Mouse (Mus musculus) heart, adult 2 months (tissue): ENCODE measurements around the gene Art3. TPM values are rescaled to one million over a fixed set of nuclear protein-coding genes. Genes with fewer than 3 reads are reported as not detected.

ENCODE experiments used
- DNase-seq, 2 experiments: peaks; one replicate each; pipeline ENCODE4 v3.0.0; 2021
- H3K27ac ChIP-seq: fragments of 200-600 bp; 2 replicates; pipeline ENCODE4 v1.8.1; 2022
- H3K27me3 ChIP-seq: fragments of 200-500 bp; 2 replicates; pipeline ENCODE4 v1.6.1; 2012; ENCODE audit warnings: mild to moderate bottlenecking, low read length, inconsistent platforms, mixed read lengths; ENCODE audit not compliant: control insufficient read depth, insufficient read depth
- H3K36me3 ChIP-seq: fragments of 200-500 bp; 2 replicates; pipeline ENCODE4 v1.6.1; 2012; ENCODE audit warnings: low read length, inconsistent platforms; ENCODE audit not compliant: control insufficient read depth, insufficient read depth
- H3K4me1 ChIP-seq: fragments of 200-500 bp; 2 replicates; pipeline ENCODE4 v1.6.1; 2011; ENCODE audit warnings: low read length; ENCODE audit not compliant: control insufficient read depth, insufficient read depth
- H3K4me3 ChIP-seq: fragments of 200-600 bp; 2 replicates; pipeline ENCODE4 v1.8.1; 2022
- H3K79me2 ChIP-seq: fragments of 200-500 bp; replicated peaks from 2 replicates; pipeline ENCODE4 v1.6.1; 2012; ENCODE audit warnings: mild to moderate bottlenecking, inconsistent platforms, low read length, moderate library complexity, mixed read lengths; ENCODE audit not compliant: control insufficient read depth, insufficient read depth
- H3K9ac ChIP-seq: fragments of 200-500 bp; 2 replicates; pipeline ENCODE4 v1.6.1; 2012; ENCODE audit warnings: low read depth, mild to moderate bottlenecking, control low read depth, inconsistent platforms, low read length, mixed read lengths
- CTCF ChIP-seq: fragments of 200-600 bp; IDR thresholded peaks from 2 replicates; pipeline ENCODE4 v1.8.1; 2022; ENCODE audit warnings: antibody characterized with exemption, mild to moderate bottlenecking, moderate library complexity
- EP300 ChIP-seq: fragments of 200-500 bp; IDR thresholded peaks from 2 replicates; pipeline ENCODE4 v1.6.1; 2011; ENCODE audit warnings: low read depth, low read length, control low read depth; ENCODE audit not compliant: insufficient read depth
- POLR2A ChIP-seq: fragments of 200-500 bp; IDR thresholded peaks from 2 replicates; pipeline ENCODE4 v1.6.1; 2011; ENCODE audit warnings: mild to moderate bottlenecking, low read depth, low read length, control low read depth; ENCODE audit not compliant: insufficient read depth
- WGBS: fragments of 180-500 bp; shearing (Covaris S2); methylation state at CpG from one replicate; pipeline ENCODE4 v1.1.7; 2018; 5-methylcytosine and 5-hydroxymethylcytosine counted together
- intact Hi-C: fragments of 180-260 bp; cut with DNase I; formaldehyde crosslinking; loops from one replicate; pipeline ENCODE4 v1.15.1; 2025
- polyA plus RNA-seq: library from polyadenylated mRNA; depleted of rRNA; stranded (reverse); fragments of >200 nt; gene quantifications from 2 replicates; pipeline ENCODE4 v1.2.3, GENCODE M21; 2012
- total RNA-seq, 2 experiments: library from RNA; stranded (reverse); gene quantifications; 2 replicates each; pipeline ENCODE4 v1.2.3; 2021

Art3 gene
- total and polyA plus RNA-seq, 3 experiments: 268 to 797 (median 622) TPM

- no peaks in the 10 kb centered on the region for H3K4me1 ChIP-seq
- no peaks in the 10 kb centered on the region for H3K27me3 ChIP-seq
- no peak overlapping the region for H3K27ac ChIP-seq
- no peak overlapping the region for H3K9ac ChIP-seq
- no peak for TF ChIP-seq POLR2A
- no peak for TF ChIP-seq EP300
- no peak for TF ChIP-seq CTCF
- 52% methylated on average over 13 of the region's 13 CpGs for WGBS
- intact Hi-C loops: loop anchor here (10.0 kb wide), 1 partner anchor 107 kb away; no protein-coding TSS in a partner anchor
- H3K4me3 ChIP-seq: no peak overlapping the region
- no peaks in the 10 kb centered on the region for H3K36me3 ChIP-seq
- H3K79me2 ChIP-seq: no peaks in the 10 kb centered on the region
- DNase-seq: no peak
These were observed 29.3 kb upstream of the Art3 start for GRCm38 (mm10) chr5:92302149-92302840.

GRCm38 (mm10) chr5:92304291-92304690, 27.3 kb upstream of the Art3 start:
- Histone ChIP-seq H3K4me3 (no peak overlapping the region), H3K36me3 (no peaks in the 10 kb centered on the region), H3K9ac (no peak overlapping the region), H3K27ac (no peak overlapping the region), H3K27me3 (no peaks in the 10 kb centered on the region), H3K4me1 (no peaks in the 10 kb centered on the region), H3K79me2 (no peaks in the 10 kb centered on the region)
- intact Hi-C loops: loop anchor here (10.0 kb wide), 1 partner anchor 109 kb away; no protein-coding TSS in a partner anchor
- 78% methylated on average over 3 of the region's 3 CpGs for WGBS
- TF ChIP-seq CTCF: no peak
- TF ChIP-seq POLR2A: no peak
- no peak for TF ChIP-seq EP300
- no peak for DNase-seq

- peak; percentile 93 to 94 for DNase-seq
- Histone ChIP-seq H3K4me3 (peak within 1 kb of the TSS; percentile 92), H3K4me1 (peaks cover 6% of the 10 kb centered on the region), H3K27ac (peak within 1 kb of the TSS; percentile 78), H3K27me3 (no peaks in the 10 kb centered on the region), H3K79me2 (no peaks in the 10 kb centered on the region), H3K9ac (peak within 1 kb of the TSS; percentile 84), H3K36me3 (no peaks in the 10 kb centered on the region)
- 2% methylated on average over 41 of the region's 41 CpGs for WGBS
- peak; percentile 86 for TF ChIP-seq CTCF
- 0 out of 2 replicates have a peak, but pooled peaks have one; percentile 42 for TF ChIP-seq POLR2A
- peak; percentile 92 for TF ChIP-seq EP300
- intact Hi-C loops: loop anchor here (2.0 to 10.0 kb wide), 3 partner anchors 31 to 115 kb away; partner anchors contain the start of gene Naaa
These were observed 21.7 kb upstream of the Art3 start, which contains the start of gene Sdad1 for GRCm38 (mm10) chr5:92309681-92310511. Sdad1 (minus strand) TSS chr5:92310479.

GRCm38 (mm10) chr5:92312046-92312715, 19.4 kb upstream of the Art3 start:
- Histone ChIP-seq H3K27ac (no peak overlapping the region), H3K27me3 (no peaks in the 10 kb centered on the region), H3K79me2 (no peaks in the 10 kb centered on the region), H3K4me3 (no peak overlapping the region), H3K4me1 (peaks cover 6% of the 10 kb centered on the region), H3K9ac (no peak overlapping the region), H3K36me3 (no peaks in the 10 kb centered on the region)
- WGBS: 12% methylated on average over 13 of the region's 13 CpGs
- intact Hi-C loops: loop anchor here (1.0 to 5.0 kb wide), 2 partner anchors 40 to 69 kb away; no protein-coding TSS in a partner anchor
- peak; percentile 84 to 85 for DNase-seq
- peak; percentile 90 for TF ChIP-seq CTCF
- no peak for TF ChIP-seq EP300

- DNase-seq: no peak
These were observed 17.9 kb upstream of the Art3 start for GRCm38 (mm10) chr5:92313776-92314175.

More at GRCm38 (mm10) chr5:92313776-92314175, 17.9 kb upstream of the Art3 start:
- no peak overlapping the region for H3K4me3 ChIP-seq
- no peaks in the 10 kb centered on the region for H3K79me2 ChIP-seq
- WGBS: 39% methylated on average over 7 of the region's 7 CpGs
- peaks cover 6% of the 10 kb centered on the region for H3K4me1 ChIP-seq
- peak overlapping the region; percentile 40; the same call in 1 of the 2 replicates for H3K27ac ChIP-seq
- no peaks in the 10 kb centered on the region for H3K27me3 ChIP-seq
- intact Hi-C loops: loop anchor here (2.0 to 5.0 kb wide), 2 partner anchors 19 to 39 kb away; no protein-coding TSS in a partner anchor
- TF ChIP-seq CTCF (no peak), EP300 (no peak), POLR2A (no peak)
- no peaks in the 10 kb centered on the region for H3K36me3 ChIP-seq
- H3K9ac ChIP-seq: no peak overlapping the region
